Mouse (Mus musculus) intestine, postnatal 0 days (tissue): ENCODE data around the gene Tnfrsf21. TPM values are rescaled to one million over a fixed set of nuclear protein-coding genes. Genes with fewer than 3 reads are reported as not detected.
A peak's percentile ranks its signal among the peaks of the same experiment; 100 is the strongest.

ENCODE experiments used
- ATAC-seq: fragments of 200-750 bp; cut with Nextera tagmentation; 2 replicates; pipeline ENCODE4 v1.8.0; 2017; ENCODE audit warnings: mild to moderate bottlenecking, moderate TSS enrichment, moderate library complexity
- H3K27ac ChIP-seq: fragments of 300-500 bp; sonication (generic); 2 replicates; pipeline ENCODE4 v1.5.1; 2014; ENCODE audit warnings: mild to moderate bottlenecking, low read depth, low read length, moderate library complexity
- H3K27me3 ChIP-seq: fragments of 300-500 bp; sonication (generic); replicated peaks from 2 replicates; pipeline ENCODE4 v1.6.1; 2014; ENCODE audit warnings: low read length, mixed read lengths; ENCODE audit not compliant: control insufficient read depth, insufficient read depth
- H3K36me3 ChIP-seq: fragments of 300-500 bp; sonication (generic); 2 replicates; pipeline ENCODE4 v1.6.1; 2014; ENCODE audit warnings: mild to moderate bottlenecking, moderate library complexity; ENCODE audit not compliant: control insufficient read depth, insufficient read depth
- H3K4me1 ChIP-seq: fragments of 300-500 bp; sonication (generic); replicated peaks from 2 replicates; pipeline ENCODE4 v1.6.1; 2014; ENCODE audit warnings: antibody characterized with exemption, low read length, mixed read lengths; ENCODE audit not compliant: control insufficient read depth, insufficient read depth
- H3K4me2 ChIP-seq: fragments of 300-500 bp; sonication (generic); replicated peaks from 2 replicates; pipeline ENCODE4 v1.6.1; 2014; ENCODE audit warnings: low read depth, mild to moderate bottlenecking, moderate library complexity
- H3K4me3 ChIP-seq: fragments of 300-500 bp; sonication (generic); 2 replicates; pipeline ENCODE4 v1.5.1; 2014; ENCODE audit warnings: low read depth, low read length
- H3K9ac ChIP-seq: fragments of 300-500 bp; sonication (generic); 2 replicates; pipeline ENCODE4 v1.6.1; 2014; ENCODE audit warnings: mild to moderate bottlenecking, low read depth, low read length
- H3K9me3 ChIP-seq: fragments of 300-500 bp; sonication (generic); 2 replicates; pipeline ENCODE4 v1.6.1; 2016; ENCODE audit warnings: mixed run types; ENCODE audit not compliant: control insufficient read depth
- CTCF ChIP-seq: sonication (generic); IDR thresholded peaks from 2 replicates; pipeline ENCODE4 v1.5.1; 2016; ENCODE audit warnings: low read depth, mild to moderate bottlenecking, control low read depth, antibody characterized with exemption, moderate library complexity
- WGBS: fragments of 180-500 bp; shearing (Covaris S2); extraction: QIAGEN DNeasy Blood & Tissue Kit; methylation state at CpG from one replicate; pipeline ENCODE4 v1.1.7; 2014; 5-methylcytosine and 5-hydroxymethylcytosine counted together
- polyA plus RNA-seq: library from polyadenylated mRNA; unstranded; fragments of >200 nt; fragmentation: Nextera tagmentation; extraction: Ambion mirVana; gene quantifications from 2 replicates; pipeline ENCODE4 v1.2.1, GENCODE M21; 2015

Tnfrsf21 gene
- polyA plus RNA-seq, 1 experiment from 2014 or later, result 10.0 TPM

DNA sequence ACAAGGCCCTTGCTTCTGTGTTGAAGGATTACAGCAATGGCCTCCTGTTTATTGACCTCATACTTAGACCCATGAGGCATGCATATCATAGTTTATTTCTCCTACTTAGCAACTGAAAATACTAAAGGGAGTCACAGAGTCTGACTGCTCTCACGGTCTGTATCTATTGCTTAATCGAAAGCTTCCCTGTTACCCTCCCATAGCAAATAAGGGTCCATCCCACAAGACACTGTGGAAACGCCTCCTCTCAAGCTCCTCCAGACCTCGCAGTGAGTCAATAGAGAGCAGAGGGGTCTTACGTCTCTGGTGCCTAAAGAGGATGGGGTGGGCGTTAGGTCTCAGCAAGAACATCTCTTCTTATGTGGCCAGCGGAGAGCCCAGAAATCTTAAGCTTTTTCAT, 15.8 kb upstream of the Tnfrsf21 start:
- Histone ChIP-seq H3K9me3 (no peaks in the 10 kb centered on the region), H3K27me3 (no peaks in the 10 kb centered on the region), H3K4me1 (no peaks in the 10 kb centered on the region), H3K4me2 (no peak overlapping the region), H3K36me3 (no peaks in the 10 kb centered on the region), H3K9ac (no peak overlapping the region), H3K27ac (no peak overlapping the region), H3K4me3 (no peak overlapping the region)
- WGBS, result 84% methylated on average over 7 of the region's 7 CpGs
- no peak for ATAC-seq
- TF ChIP-seq CTCF, result no peak

DNA sequence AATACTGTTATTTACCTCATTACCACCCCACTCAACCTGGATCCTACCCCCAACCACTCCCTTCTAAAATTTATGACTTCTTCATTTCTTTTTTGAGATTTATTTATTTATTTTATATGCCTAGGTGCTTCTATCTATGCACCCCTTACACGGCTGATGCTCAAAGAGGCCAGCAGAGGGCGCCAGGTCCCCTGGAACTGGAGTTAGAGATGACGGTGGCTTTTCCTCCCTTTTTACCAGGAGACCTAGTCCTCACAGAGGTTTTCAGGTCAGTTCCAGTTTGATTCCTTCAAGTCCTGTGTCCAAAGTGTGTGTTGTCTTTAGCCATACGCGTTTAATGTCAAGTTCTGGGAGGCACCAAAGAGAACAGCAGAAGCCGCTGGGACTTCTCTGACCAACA, 3.6 kb upstream of the Tnfrsf21 start:
- 23% methylated on average over 6 of the region's 6 CpGs for WGBS
- peak; percentile 85 for TF ChIP-seq CTCF
- ATAC-seq, result no peak

DNA sequence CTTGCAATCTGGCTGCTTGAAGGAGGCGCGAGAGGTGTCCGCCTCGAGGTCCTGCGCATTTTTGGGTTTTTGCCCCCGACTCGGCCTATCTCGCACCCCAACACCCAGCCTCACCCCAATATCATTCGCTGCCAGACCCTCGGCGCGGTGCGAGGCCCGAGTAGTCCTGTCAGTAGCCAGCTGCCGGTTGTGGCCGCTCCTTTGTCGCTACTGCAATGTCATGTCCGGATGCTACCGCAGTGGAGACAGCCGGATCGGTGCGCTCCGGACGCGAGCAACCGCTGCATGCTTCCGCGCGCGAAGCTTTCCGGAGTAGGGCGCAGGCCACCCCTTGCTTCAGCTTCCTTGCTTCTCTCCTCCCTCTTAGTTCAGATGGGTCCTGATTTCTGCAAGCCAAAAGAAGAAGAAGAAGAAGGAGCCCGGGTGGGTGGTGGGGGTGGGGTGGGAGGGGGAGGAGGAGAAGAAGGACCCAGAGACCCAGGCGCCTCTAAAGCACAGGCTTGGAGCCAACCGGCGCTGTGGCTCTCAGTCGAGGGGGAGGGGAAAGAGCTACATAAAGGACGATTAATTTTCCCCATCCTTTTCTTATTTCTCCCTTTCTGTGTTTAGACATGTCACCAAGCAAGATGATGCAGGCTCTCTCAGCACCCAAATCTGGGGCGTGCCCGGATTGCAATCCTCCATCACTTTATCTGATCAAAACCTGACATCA, 1.1 kb downstream of the Tnfrsf21 start:
- Histone ChIP-seq H3K9me3 (no peaks in the 10 kb centered on the region), H3K4me2 (peak overlapping the region; percentile 99), H3K4me1 (no peaks in the 10 kb centered on the region), H3K27me3 (0 out of 2 replicates have a peak, but pooled peaks cover 8% of the 10 kb centered on the region), H3K27ac (peak overlapping the region; percentile 46; the same call in 1 of the 2 replicates), H3K9ac (peak overlapping the region; percentile 71), H3K36me3 (no peaks in the 10 kb centered on the region), H3K4me3 (peak overlapping the region; percentile 70)
- WGBS, result 3% methylated on average over 39 of the region's 40 CpGs
- no peak for TF ChIP-seq CTCF
- peak; percentile 41; the same call in 1 of the 2 replicates for ATAC-seq

More for the DNA sequence above, 3.6 kb upstream of the Tnfrsf21 start:
- H3K27me3 ChIP-seq, result 0 out of 2 replicates have a peak, but pooled peaks cover 12% of the 10 kb centered on the region
- H3K4me1 ChIP-seq, result no peaks in the 10 kb centered on the region
- H3K36me3 ChIP-seq, result no peaks in the 10 kb centered on the region
- H3K9ac ChIP-seq, result no peak overlapping the region
- no peak overlapping the region for H3K4me2 ChIP-seq
- no peaks in the 10 kb centered on the region for H3K9me3 ChIP-seq
- no peak overlapping the region for H3K4me3 ChIP-seq
- H3K27ac ChIP-seq, result no peak overlapping the region

- Histone ChIP-seq H3K36me3 (no peaks in the 10 kb centered on the region), H3K9ac (no peak overlapping the region)
- TF ChIP-seq CTCF, result no peak
Measured at GRCm38 (mm10) chr17:43018071-43018470, 1.7 kb downstream of the Tnfrsf21 start.

GRCm38 (mm10) chr17:43019660-43020059, 3.3 kb downstream of the Tnfrsf21 start:
- TF ChIP-seq CTCF, result no peak
- Histone ChIP-seq H3K9me3 (no peaks in the 10 kb centered on the region), H3K4me1 (no peaks in the 10 kb centered on the region), H3K4me3 (no peak overlapping the region), H3K9ac (no peak overlapping the region), H3K27me3 (no peaks in the 10 kb centered on the region), H3K4me2 (no peak overlapping the region), H3K36me3 (no peaks in the 10 kb centered on the region), H3K27ac (no peak overlapping the region)
- whole genome bisulfite sequencing, result 90% methylated on average over 9 of the region's 9 CpGs
- ATAC-seq, result no peak

More at GRCm38 (mm10) chr17:43018071-43018470, 1.7 kb downstream of the Tnfrsf21 start:
- H3K4me3 ChIP-seq, result peak overlapping the region; percentile 70; the same call in 1 of the 2 replicates
- H3K4me2 ChIP-seq, result peak overlapping the region; percentile 99
- 0 out of 2 replicates have a peak, but pooled peaks cover 5% of the 10 kb centered on the region for H3K27me3 ChIP-seq
- H3K27ac ChIP-seq, result no peak overlapping the region
- no peaks in the 10 kb centered on the region for H3K9me3 ChIP-seq
- no peaks in the 10 kb centered on the region for H3K4me1 ChIP-seq
- ATAC-seq, result no peak

DNA sequence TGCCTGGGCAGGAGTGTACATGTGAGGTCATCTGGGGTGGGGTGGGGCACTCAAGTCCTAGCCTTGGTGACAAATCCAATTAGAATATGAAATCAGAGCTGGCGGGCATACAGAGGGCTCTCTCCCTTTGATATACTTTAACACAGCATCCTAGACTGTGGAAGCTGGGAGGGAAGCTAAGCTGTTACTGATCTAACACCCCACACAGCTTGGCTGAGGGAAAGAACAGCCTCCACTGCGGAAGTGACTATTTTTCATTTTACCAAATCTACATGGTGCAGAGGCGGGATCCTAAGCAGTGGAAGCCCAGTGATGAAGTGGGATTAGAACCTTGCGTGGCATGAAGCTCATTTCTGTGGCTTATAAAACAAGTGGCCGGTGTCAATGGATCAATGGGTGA, 4.7 kb downstream of the Tnfrsf21 start:
- Histone ChIP-seq H3K27me3 (no peaks in the 10 kb centered on the region), H3K4me2 (no peak overlapping the region), H3K9ac (no peak overlapping the region), H3K36me3 (no peaks in the 10 kb centered on the region), H3K4me3 (no peak overlapping the region), H3K4me1 (no peaks in the 10 kb centered on the region), H3K9me3 (no peaks in the 10 kb centered on the region), H3K27ac (no peak overlapping the region)
- TF ChIP-seq CTCF, result no peak
- 96% methylated on average over 5 of the region's 5 CpGs for WGBS
- no peak for ATAC-seq
